Comparison of ENCODE assay signal across 8 mouse cellular contexts in the genomic region with DNA sequence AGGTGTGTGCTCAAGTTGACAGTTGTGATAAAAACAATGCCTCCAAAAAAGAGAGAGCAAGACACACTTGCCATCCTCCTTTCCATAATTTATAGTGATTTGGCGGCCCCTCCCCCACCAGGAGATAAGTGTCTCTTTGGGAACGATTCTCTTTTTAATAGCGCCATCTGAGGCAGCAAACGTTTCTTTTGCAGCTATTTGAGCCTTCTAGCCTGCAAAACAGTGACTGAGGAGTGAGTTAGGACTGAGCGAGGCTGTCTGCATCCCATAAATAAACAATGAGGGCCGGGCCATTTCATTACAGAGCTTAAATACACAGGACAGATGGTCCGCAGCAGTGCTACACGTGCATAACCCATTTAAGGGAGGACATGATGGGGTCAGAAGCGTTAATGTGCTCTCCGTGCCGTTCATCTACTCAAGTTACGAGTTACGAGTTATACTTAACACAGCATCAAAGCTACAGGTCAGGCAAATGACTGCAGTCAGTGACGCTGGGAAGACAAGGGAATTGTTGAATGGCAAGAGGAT.
DNase-seq lines count a peak whose midpoint lies in the region; ATAC-seq lines count a peak whose summit lies in the region.

No protein-coding gene starts in this region.

- H3K4me1 ChIP-seq in embryonic facial prominence, embryonic 15.5 days, result peaks cover 10% of the 10 kb centered on the region; the same call in 1 of the 2 replicates
- peaks cover 18% of the 10 kb centered on the region for H3K4me1 ChIP-seq in midbrain, embryonic 15.5 days

- H3K27me3 ChIP-seq in embryonic facial prominence, embryonic 15.5 days, result no peaks in the 10 kb centered on the region
- H3K27me3 ChIP-seq in midbrain, embryonic 15.5 days (replicated peaks), result no peaks in the 10 kb centered on the region

- peak; percentile 56 to 57 for DNase-seq in right cerebral cortex, adult 2 months (ENCODE audit: low spot score in 2 of 2)
- DNase-seq in right cerebral cortex, adult 18-20 months, result no peak
- DNase-seq in kidney, postnatal 10 days, result peak; percentile 32
- no peak for DNase-seq in adipocyte (ENCODE audit: low spot score)
- no peak for DNase-seq in lung, postnatal 25 days (ENCODE audit: low spot score)

- 22% methylated on average over 14 of the region's 14 CpGs for WGBS in embryonic facial prominence, embryonic 15.5 days
- WGBS in midbrain, embryonic 15.5 days, result 11% methylated on average over 14 of the region's 14 CpGs

- no peak overlapping the region for H3K9ac ChIP-seq in embryonic facial prominence, embryonic 15.5 days
- peak overlapping the region; percentile 12; the same call in 1 of the 2 replicates for H3K9ac ChIP-seq in midbrain, embryonic 15.5 days

- no peak for ATAC-seq in embryonic facial prominence, embryonic 15.5 days (ENCODE audit: insufficient number of reproducible peaks, low FRiP score, low TSS enrichment, low read depth)
- ATAC-seq in midbrain, embryonic 15.5 days (replicated peaks), result peak; percentile 92
- no peak for ATAC-seq in erythroid progenitor cell, adult 5-6 weeks (replicated peaks; ENCODE audit: low FRiP score, poor library complexity, severe bottlenecking)

- H3K4me3 ChIP-seq in embryonic facial prominence, embryonic 15.5 days (replicated peaks), result no peak overlapping the region
- H3K4me3 ChIP-seq in midbrain, embryonic 15.5 days, result peak overlapping the region; percentile 23

- H3K4me2 ChIP-seq in embryonic facial prominence, embryonic 15.5 days (replicated peaks), result peak overlapping the region; percentile 17; the same call in 1 of the 2 replicates
- peak overlapping the region; percentile 49 for H3K4me2 ChIP-seq in midbrain, embryonic 15.5 days

- no peak overlapping the region for H3K27ac ChIP-seq in embryonic facial prominence, embryonic 15.5 days (replicated peaks)
- peak overlapping the region; percentile 62 for H3K27ac ChIP-seq in midbrain, embryonic 15.5 days

- H3K36me3 ChIP-seq in embryonic facial prominence, embryonic 15.5 days, result no peaks in the 10 kb centered on the region
- no peaks in the 10 kb centered on the region for H3K36me3 ChIP-seq in midbrain, embryonic 15.5 days (replicated peaks)

- H3K9me3 ChIP-seq in embryonic facial prominence, embryonic 15.5 days (replicated peaks), result no peaks in the 10 kb centered on the region
- no peaks in the 10 kb centered on the region for H3K9me3 ChIP-seq in midbrain, embryonic 15.5 days

Comparison
In these comparisons a context has a peak if more than half of its experiments do, and no peak if none do; other contexts are left out.
1. DNase-seq: peak in right cerebral cortex, adult 2 months (2 of 2) and kidney, postnatal 10 days (single experiment); none in right cerebral cortex, adult 18-20 months (single experiment), adipocyte (single experiment) and lung, postnatal 25 days (single experiment).